Mouse (Mus musculus): ENCODE measurements around the gene Bbx. TPM values are rescaled to one million over a fixed set of nuclear protein-coding genes. Genes with fewer than 3 reads are reported as not detected.

The Bbx gene
- polyA plus RNA-seq, 1 experiment: 9.8 TPM

DNA sequence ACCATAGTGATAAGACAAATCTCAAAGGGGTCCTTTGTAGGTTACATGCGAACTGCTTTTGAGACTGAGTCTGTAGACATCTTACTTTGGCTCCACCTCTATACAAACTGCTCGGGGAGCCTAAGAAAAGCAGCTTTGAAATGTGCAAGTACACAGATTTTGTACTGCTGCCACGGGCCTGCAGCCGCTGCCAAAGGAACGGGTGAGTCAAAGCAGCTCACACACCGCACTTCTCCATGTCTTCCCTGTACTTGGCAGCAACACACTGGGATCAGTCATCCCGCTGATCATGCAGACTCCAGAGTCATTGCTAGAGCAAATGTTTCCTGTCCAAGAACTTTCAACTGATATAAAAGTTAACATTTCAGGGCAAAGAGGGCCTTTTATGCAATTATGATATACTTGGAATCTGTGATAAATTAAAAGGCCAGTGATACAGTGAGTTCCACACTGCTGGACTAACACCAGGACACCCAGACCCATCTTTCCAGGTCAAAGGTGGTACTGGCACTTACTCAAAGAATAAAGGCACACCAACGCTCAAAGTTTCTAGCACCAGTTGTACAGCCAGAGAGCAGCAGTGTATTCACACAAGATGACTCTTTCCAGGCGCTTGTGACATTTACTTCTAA, 122.7 kb downstream of the Bbx start:
- Histone ChIP-seq H3K4me3 (ENCODE audit: insufficient read depth, low read depth, low read length) (no peak overlapping the region), H3K27ac (replicated peaks; ENCODE audit: low read depth, low read length) (no peak overlapping the region), H3K4me1 (ENCODE audit: control insufficient read depth, insufficient read depth, insufficient read length, low read length) (no peaks in the 10 kb centered on the region)

DNA sequence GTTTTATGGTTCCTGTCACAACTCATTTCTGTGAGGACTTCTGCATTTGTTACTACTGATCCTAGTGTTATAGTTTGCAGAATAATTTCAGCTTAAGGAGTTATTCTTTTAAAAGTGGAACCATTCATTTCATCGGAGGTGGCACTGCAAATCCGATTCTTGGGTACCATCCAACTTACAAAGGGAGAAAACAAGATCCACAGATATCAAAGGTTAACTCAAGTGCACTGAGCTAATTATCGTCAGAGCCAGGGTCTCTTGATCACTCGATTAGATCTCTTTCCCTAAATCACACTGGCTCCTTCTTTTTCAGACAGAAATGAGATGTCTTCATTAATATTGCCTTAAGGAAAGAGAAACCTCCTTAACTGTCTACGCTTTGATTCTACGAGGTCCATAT, 123.9 kb downstream of the Bbx start:
- Histone ChIP-seq H3K4me3 (ENCODE audit: insufficient read depth, low read depth, low read length) (no peak overlapping the region), H3K27ac (replicated peaks; ENCODE audit: low read depth, low read length) (no peak overlapping the region), H3K4me1 (ENCODE audit: control insufficient read depth, insufficient read depth, insufficient read length, low read length) (no peaks in the 10 kb centered on the region)

DNA sequence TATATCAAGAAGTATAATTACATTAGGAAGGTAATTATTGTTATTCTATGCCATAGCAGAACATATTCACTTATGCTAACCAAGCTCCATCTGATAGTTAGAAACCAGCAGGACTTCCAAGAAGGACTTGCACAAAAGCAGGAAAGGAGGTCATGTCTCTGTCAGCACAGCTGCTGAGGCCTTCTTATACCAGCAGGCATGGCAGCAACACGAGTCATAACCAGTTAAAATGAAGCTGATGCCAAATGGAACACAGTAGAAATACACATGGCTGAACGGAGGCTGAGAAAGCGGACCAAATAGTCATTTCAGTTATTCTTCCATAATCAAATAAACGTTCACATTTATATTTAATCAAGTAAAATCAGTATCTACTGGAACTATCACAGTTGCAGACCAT, 125.0 kb downstream of the Bbx start:
- no peak overlapping the region for H3K4me3 ChIP-seq (ENCODE audit: insufficient read depth, low read depth, low read length)
- no peak overlapping the region for H3K27ac ChIP-seq (replicated peaks; ENCODE audit: low read depth, low read length)
- no peaks in the 10 kb centered on the region for H3K4me1 ChIP-seq (ENCODE audit: control insufficient read depth, insufficient read depth, insufficient read length, low read length)

DNA sequence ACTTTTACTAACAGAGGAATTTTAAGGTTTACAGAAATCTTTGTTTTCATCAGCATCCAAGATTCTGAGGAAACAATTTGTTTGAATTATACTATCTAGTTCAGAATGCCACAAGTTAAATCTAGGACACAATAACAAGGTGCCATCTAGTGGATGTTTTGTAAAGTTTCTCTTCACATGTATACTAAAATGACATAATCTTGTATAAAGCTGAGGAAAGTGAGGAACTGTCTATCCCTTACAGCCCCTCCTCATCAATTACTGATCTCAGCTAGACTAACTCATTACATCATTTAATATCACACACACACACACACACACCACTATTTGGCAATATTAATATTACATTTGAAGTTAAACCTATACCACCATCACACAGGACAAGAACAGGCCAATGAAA, 125.5 kb downstream of the Bbx start:
- no peak overlapping the region for H3K27ac ChIP-seq (replicated peaks; ENCODE audit: low read depth, low read length)
- no peak overlapping the region for H3K4me3 ChIP-seq (ENCODE audit: insufficient read depth, low read depth, low read length)

DNA sequence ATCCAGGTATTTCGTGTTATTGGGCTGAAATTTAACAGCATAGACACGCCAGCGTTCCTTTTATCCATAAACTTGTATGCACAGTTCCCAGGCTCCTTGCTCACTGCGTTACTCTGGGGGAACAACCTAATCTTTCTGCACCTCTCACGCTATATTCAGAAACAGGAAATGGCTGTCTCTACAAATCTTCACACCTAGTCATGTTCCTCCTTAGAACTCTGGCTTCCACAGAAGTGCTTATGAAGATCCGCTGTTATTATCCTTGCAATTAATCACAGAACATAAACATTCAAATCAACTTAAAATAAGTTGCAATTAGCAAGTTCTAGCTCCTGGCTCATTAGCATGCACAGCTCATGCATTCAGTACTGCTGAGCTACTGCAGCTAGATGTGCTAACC, 127.0 kb downstream of the Bbx start:
- H3K4me1 ChIP-seq (ENCODE audit: control insufficient read depth, insufficient read depth, insufficient read length, low read length): no peaks in the 10 kb centered on the region
- H3K27ac ChIP-seq (replicated peaks; ENCODE audit: low read depth, low read length): no peak overlapping the region
- no peak overlapping the region for H3K4me3 ChIP-seq (ENCODE audit: insufficient read depth, low read depth, low read length)

More for the DNA sequence above, 125.5 kb downstream of the Bbx start:
- no peaks in the 10 kb centered on the region for H3K4me1 ChIP-seq (ENCODE audit: control insufficient read depth, insufficient read depth, insufficient read length, low read length)

DNA sequence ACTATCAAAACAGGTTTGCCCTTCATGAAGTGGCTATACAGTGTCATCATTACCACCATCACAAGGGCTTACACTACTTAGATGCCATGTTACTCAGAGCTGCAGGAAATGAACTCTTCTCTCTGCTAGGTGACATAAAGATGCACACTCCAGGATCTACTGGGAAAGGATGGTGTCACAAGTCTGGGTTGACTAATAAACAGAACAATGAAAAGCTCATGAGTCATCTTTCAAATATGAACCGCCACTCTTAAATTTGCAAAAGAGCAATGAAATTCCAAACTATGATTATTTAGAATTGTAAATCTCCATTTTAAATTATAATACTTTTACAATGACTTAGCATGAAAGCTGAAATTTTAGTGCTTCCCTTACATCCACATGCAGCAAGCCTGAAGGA, 129.6 kb downstream of the Bbx start:
- Histone ChIP-seq H3K4me3 (ENCODE audit: insufficient read depth, low read depth, low read length) (no peak overlapping the region), H3K27ac (replicated peaks; ENCODE audit: low read depth, low read length) (no peak overlapping the region), H3K4me1 (ENCODE audit: control insufficient read depth, insufficient read depth, insufficient read length, low read length) (no peaks in the 10 kb centered on the region)

DNA sequence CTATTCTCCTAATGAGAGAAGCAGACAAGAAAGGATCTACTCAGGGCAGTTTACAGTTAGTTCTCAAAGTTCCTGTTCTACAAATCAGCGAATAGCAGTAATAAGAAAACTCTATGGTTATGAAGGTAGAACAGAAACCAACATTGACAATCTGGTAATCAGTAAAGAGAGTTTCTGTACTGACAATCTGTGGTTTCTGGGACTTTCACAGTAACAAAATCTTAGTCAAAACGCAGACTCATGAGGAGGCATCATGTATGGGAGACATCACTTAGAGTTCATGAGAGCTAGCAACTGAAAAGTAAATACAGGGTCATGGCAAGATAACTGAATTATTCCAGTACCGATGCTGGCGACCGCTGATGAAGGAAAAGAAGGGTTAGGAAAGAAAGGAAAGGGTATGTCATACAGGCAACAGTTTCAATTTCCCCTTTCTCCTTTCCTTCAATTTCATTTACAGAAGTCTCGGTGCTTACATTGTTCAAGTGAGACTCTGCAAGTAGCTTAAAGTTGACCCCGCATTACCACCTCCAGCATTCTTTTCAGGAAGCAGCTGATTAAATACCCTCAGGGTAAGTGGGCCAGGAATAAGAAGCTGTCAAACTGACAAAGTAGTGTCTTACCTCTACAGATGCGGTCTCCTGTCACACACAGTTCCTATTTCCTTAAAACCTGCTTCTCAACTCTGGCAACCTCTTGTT, 133.3 kb downstream of the Bbx start:
- Histone ChIP-seq H3K4me1 (ENCODE audit: control insufficient read depth, insufficient read depth, insufficient read length, low read length) (no peaks in the 10 kb centered on the region), H3K4me3 (ENCODE audit: insufficient read depth, low read depth, low read length) (no peak overlapping the region), H3K27ac (replicated peaks; ENCODE audit: low read depth, low read length) (no peak overlapping the region)

DNA sequence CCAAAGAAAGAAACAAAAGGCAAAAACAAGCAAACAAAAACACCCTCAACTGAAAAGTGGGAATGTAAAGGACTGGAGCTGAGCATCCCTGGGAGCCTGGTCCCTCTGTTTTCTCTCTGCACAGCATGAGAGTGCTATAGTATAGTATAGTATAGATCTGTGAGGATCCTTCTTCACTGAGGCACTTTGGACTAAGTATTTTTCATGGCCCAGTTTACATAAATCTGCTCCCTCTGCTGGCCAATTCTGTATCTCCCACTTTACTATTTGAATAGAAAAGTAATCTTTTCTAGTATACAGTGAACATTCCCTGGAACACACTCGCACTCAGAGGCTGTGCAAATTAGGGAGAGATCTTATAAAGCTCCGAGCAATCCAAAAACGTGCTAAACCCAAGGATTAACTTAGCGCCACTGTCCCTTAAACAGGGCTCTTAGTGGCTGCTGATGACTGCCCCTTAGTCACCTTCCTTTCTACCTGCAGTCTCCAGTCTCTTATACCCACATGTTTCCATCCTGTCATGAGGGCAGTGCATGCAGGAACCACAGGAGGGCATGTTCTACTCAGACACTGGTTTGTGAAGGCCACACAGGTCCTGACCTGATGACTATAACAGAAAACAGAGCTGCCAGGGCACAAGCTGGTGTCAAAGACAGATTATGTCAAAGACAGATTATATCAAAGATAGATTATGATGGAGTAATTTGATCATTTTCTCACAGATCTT, 138.5 kb downstream of the Bbx start:
- no peak overlapping the region for H3K4me3 ChIP-seq (ENCODE audit: insufficient read depth, low read depth, low read length)
- no peaks in the 10 kb centered on the region for H3K4me1 ChIP-seq (ENCODE audit: control insufficient read depth, insufficient read depth, insufficient read length, low read length)
- H3K27ac ChIP-seq (replicated peaks; ENCODE audit: low read depth, low read length): no peak overlapping the region

DNA sequence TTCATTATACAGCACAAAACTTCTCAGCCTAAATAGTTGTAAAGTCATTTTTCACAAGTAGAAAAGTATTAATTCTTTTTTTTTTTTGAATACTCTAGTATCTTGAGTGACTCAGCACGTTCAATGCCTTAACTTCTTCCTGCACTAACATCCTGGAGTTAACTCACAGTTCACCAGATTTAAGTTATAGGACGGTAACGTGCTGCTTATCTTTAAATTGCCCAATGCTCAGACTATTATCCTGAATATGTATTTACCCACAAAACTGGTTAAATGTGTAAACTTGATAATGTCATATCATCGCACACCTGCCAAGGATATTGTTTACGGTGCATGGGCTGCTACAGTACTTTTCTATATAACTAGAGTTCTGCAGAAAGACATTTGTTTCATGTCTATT, 139.4 kb downstream of the Bbx start:
- Histone ChIP-seq H3K27ac (replicated peaks; ENCODE audit: low read depth, low read length) (no peak overlapping the region), H3K4me1 (ENCODE audit: control insufficient read depth, insufficient read depth, insufficient read length, low read length) (no peaks in the 10 kb centered on the region), H3K4me3 (ENCODE audit: insufficient read depth, low read depth, low read length) (no peak overlapping the region)

DNA sequence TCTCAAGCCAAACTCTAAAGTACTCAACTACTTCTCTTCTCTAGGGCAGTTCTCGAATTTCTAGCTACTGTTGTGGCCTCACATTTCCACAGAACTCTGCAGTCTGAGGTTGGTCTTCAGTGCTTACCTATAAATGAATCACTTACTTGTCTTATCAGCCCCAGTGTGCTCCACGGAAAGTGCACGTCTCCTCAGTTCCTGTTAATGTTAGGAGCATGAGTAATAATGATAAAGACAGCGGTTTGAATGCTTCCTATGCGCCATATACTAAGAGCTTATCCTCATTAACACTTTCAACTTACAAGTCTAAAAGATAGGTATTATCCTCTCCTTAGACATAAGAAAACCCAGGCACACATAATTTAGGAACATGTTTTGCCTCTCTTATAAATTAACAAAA, 142.4 kb downstream of the Bbx start:
- H3K4me1 ChIP-seq (ENCODE audit: control insufficient read depth, insufficient read depth, insufficient read length, low read length): no peaks in the 10 kb centered on the region
- no peak overlapping the region for H3K27ac ChIP-seq (replicated peaks; ENCODE audit: low read depth, low read length)
- no peak overlapping the region for H3K4me3 ChIP-seq (ENCODE audit: insufficient read depth, low read depth, low read length)

DNA sequence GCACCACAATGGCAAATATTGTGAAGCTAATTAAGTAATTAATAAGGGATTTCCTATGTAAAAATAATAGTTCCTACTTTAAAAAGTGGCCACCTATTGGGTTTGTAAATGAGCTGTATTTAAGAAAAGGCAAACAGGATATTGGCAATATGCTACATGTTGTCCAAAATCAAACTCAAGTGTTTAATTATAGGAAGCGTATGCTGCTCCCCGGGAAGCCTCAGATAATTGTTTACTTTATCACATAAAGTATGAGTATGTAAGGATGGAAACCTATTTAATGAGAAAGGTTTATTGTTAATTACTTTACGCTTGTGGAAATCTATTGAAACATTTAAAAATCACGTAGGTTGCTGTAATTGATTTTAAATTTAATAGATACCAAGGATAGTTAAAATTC, 159.4 kb downstream of the Bbx start:
- Histone ChIP-seq H3K4me3 (ENCODE audit: insufficient read depth, low read depth, low read length) (no peak overlapping the region), H3K4me1 (ENCODE audit: control insufficient read depth, insufficient read depth, insufficient read length, low read length) (no peaks in the 10 kb centered on the region), H3K27ac (replicated peaks; ENCODE audit: low read depth, low read length) (no peak overlapping the region)

DNA sequence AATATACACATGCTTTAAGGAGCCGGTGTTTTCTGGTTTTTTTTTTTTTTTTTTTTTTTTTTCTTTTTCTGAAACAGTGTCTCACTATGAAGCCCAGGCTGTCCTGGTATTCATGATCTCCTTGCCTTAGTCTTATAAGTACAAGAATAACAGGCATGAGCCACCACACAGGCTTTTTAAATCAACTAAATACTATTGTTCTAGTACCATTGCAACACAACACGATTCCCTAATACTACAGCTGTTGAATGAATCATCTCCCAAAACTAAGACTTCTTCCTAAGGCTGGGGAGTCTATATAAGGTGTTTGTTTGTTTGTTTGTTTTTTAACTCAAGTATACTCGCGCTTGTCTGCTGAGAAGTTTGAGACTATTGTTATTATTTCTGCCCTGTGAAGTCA, 169.5 kb downstream of the Bbx start:
- H3K27ac ChIP-seq (replicated peaks; ENCODE audit: low read depth, low read length): no peak overlapping the region
- H3K4me3 ChIP-seq (ENCODE audit: insufficient read depth, low read depth, low read length): no peak overlapping the region
- H3K4me1 ChIP-seq (ENCODE audit: control insufficient read depth, insufficient read depth, insufficient read length, low read length): no peaks in the 10 kb centered on the region

DNA sequence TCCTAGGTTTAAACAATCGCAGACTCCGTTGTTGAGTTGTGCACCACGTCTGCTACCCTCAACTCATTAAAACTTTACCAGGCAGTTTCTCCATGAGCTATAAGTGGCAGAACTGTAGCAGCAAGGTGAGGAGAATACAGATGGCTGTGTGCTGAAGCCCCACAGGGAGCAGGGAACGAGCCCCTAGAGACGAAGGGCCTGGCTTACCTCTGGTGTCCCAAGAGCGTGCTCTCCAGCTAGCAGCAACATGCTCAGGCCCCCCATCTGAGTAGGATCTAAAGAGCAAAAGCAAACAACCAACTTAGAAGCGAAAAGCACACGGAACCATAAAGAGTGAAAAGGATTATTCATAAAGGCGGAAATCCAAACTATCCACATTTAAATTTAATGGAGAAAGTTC, 170.0 kb downstream of the Bbx start:
- H3K4me3 ChIP-seq (ENCODE audit: insufficient read depth, low read depth, low read length): no peak overlapping the region
- no peak overlapping the region for H3K27ac ChIP-seq (replicated peaks; ENCODE audit: low read depth, low read length)
- H3K4me1 ChIP-seq (ENCODE audit: control insufficient read depth, insufficient read depth, insufficient read length, low read length): no peaks in the 10 kb centered on the region

DNA sequence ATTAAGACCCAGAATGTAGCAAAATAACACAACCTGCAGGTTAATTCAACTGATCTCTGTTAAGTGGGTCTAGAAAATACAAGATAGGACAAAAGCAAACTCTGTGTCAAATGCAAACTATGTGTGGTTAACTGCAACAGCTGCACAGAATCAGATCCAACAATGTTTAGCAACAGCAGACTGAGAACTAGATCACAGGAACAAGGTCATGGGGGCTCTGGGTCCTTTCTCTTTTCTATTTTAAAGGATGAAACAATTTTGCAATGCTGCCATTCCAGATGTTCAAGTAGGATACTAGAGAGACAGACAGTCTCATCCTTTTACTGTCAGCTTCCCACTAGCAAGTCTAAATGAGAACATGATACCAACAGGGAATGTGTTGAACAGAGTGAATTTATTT, 170.4 kb downstream of the Bbx start:
- Histone ChIP-seq H3K4me1 (ENCODE audit: control insufficient read depth, insufficient read depth, insufficient read length, low read length) (no peaks in the 10 kb centered on the region), H3K27ac (replicated peaks; ENCODE audit: low read depth, low read length) (no peak overlapping the region), H3K4me3 (ENCODE audit: insufficient read depth, low read depth, low read length) (no peak overlapping the region)

DNA sequence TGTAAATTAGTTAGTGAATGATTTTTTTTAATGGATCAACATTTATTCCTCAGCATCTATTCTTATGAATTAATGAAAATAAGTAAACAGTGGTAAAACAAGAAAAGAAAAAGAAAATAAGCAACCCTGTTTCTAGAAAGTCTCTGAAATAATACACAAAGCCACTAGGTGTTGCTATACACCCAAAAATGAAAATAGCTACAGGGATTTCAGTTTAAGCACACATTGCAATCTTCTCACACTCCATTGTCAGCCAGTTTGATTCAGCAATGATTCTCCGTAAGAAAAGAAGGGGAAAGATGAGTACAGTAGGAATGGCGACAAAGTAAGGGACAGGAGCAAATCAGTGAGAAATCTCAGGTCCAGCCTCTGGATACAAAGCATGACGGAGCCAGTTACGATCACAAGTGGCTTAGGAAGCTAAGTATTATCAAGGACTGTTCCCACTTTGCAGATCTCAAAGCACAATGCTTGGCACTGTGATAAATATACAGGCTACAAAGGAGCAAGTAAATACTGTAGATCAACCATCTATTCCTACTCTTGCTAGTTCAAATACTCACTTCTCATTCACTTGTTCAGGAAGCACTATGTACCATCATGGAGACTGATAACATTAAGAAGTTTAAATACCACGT, 177.5 kb downstream of the Bbx start:
- peaks cover 4% of the 10 kb centered on the region for H3K4me1 ChIP-seq (ENCODE audit: control insufficient read depth, insufficient read depth, insufficient read length, low read length)

More for the DNA sequence above, 177.5 kb downstream of the Bbx start:
- Histone ChIP-seq H3K4me3 (ENCODE audit: insufficient read depth, low read depth, low read length) (no peak overlapping the region), H3K27ac (replicated peaks; ENCODE audit: low read depth, low read length) (no peak overlapping the region)
